Mouse (Mus musculus): ENCODE measurements around the gene Ddx4. TPM values are rescaled to one million over a fixed set of nuclear protein-coding genes. Genes with fewer than 3 reads are reported as not detected.

Ddx4 gene
- polyA plus RNA-seq, 1 experiment from 2014 or later, result 0.75 TPM

Other genes with a start within 250 kb of the Ddx4 start
- 9.5 and 11.0 TPM in 2 replicates for gene Il6st, start 188.4 kb downstream of the Ddx4 start, polyA plus RNA-seq (2015; fragmentation: Nextera tagmentation; extraction: Ambion mirVana)
- gene Il31ra, start 58.1 kb downstream of the Ddx4 start, polyA plus RNA-seq (2015; fragmentation: Nextera tagmentation; extraction: Ambion mirVana), result 0.36 and 0.48 TPM in 2 replicates
- 25.1 and 26.6 TPM in 2 replicates for gene Slc38a9, start 8.3 kb upstream of the Ddx4 start, polyA plus RNA-seq (2015; fragmentation: Nextera tagmentation; extraction: Ambion mirVana)
- gene Plpp1, start 148.3 kb upstream of the Ddx4 start, polyA plus RNA-seq (2015; fragmentation: Nextera tagmentation; extraction: Ambion mirVana), result 20.6 and 27.0 TPM in 2 replicates